Mouse (Mus musculus) lung, postnatal 0 days (tissue): ENCODE measurements around the gene Eppin.
"Not testable (repeated sequence)": the region's sequence is repeated elsewhere in the genome, so short reads cannot be mapped to it uniquely, and the experiment has no call there.

Source experiments
- CTCF ChIP-seq: IDR thresholded peaks from 2 replicates; pipeline ENCODE4 v1.5.1; 2016; ENCODE audit warnings: antibody characterized with exemption, mild to moderate bottlenecking
- EP300 ChIP-seq: IDR thresholded peaks from 2 replicates; pipeline ENCODE4 v1.6.1; 2016; ENCODE audit warnings: antibody characterized with exemption, mild to moderate bottlenecking, control low read depth

DNA sequence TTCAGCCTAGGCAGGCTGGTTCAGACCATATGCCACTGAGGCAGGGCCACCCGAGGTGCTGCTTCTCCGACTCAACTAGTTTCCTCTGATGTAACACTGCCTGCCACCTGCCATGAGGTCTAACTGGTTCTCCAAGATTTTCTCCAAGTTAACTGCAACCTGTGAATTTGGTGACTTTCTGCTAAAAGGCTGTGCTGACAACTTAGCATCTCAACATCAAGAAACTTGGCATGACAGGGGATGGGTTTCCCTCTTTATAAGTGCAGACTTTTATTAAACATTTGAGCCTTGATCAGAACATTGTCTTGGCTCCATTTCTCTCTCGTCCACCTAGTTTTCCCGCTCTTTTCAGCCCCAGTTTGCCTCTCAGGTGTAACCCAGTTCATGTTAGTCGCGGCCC, 20.0 kb downstream of the Eppin start, which contains the start of gene Spint3:
- not testable (repeated sequence) for TF ChIP-seq CTCF, EP300
